ENCODE assay signal across 11 mouse cellular contexts in the genomic region with DNA sequence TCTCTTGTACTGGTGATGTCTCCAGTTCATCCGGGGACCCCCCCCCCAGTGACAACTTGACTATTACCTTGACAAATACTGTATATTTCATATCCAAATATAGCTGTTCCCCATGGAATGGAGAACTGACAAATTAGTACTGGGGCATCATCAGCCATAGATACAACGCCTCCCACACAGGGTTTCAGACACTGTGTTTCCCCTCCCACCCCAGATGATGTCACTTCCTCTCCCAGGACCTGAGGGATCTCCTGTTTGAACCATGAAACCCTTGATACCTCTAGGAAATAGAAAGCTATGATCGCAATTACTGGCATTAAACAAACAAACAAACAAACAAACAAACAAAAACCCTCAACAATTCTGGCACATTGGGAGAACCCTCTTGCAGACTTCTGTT.
"Had no signal": no experiment of that assay in that cellular context is flagged by ENCODE, and none has a peak within 500 bp of the region (broad histone marks: within the 10 kb centered on the region; RNA-seq: fewer than 3 reads in every experiment).

No protein-coding gene starts in this region.

- H3K27ac ChIP-seq: liver, embryonic 14.5 days; midbrain, embryonic 13.5 days; neural tube, embryonic 12.5 days had no signal

- H3K27me3 ChIP-seq: limb, embryonic 12.5 days; midbrain, embryonic 13.5 days; neural tube, embryonic 12.5 days had no signal

- H3K9me3 ChIP-seq: limb, embryonic 12.5 days; midbrain, embryonic 13.5 days; neural tube, embryonic 12.5 days had no signal

- DNase-seq: kidney, postnatal 14 days; liver; lung, adult 18-20 months; spleen, adult 18-20 months; thymus, adult 18-20 months; thymus, postnatal 25 days had no signal

- ATAC-seq: midbrain, embryonic 13.5 days had no signal

- H3K9ac ChIP-seq: limb, embryonic 12.5 days; liver, embryonic 14.5 days; midbrain, embryonic 13.5 days; neural tube, embryonic 12.5 days had no signal

- H3K4me3 ChIP-seq: limb, embryonic 12.5 days; midbrain, embryonic 13.5 days; myocyte; neural tube, embryonic 12.5 days had no signal

- H3K36me3 ChIP-seq: limb, embryonic 12.5 days; midbrain, embryonic 13.5 days; neural tube, embryonic 12.5 days had no signal
